Mouse (Mus musculus): ENCODE data around the gene Arhgdia.
A peak's percentile ranks its signal among the peaks of the same experiment; 100 is the strongest.

Gene Arhgdia

DNA sequence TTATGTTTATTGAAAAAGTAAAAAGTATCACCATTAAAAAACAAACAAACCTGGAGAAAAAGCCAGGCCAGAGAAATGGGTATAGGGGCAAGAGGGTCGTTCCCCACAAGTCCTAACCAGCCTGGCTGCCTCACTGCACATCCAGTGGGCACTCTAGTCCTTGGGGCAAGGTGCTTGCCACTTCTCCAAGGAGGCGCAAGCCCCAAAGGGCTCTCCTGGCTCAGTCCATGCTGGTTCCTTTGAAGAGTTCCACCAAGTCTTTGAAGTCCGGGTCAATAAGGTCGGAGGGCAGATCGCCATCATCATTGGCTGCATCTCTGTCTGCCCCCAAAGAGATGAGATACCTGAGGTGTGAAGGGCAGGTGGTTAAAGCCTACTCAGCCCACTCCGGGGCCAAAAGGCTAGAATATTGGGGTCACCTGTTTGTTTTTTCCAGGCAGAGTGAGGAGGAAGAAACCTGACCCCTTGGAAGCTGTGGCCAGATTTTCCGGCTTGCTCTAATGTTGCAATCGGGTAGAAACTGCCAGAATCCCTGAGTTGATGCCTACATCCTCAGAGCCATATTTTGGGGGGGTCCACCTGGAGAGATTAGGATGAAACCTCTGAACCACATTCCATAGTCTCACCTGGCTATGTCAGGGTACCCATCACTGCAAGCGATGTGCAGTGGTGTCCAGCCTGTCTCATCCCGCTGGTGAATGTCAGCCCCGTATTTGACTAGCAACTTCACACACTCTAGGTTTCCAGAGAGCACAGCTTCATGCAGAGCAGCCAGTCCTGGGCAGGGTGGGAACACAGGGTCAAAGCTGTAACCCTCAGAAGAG, 31.2 kb downstream of the Arhgdia start:
- DNase-seq (ENCODE audit: low spot score) = no peak

- DNase-seq (ENCODE audit: low spot score) = peak; percentile 86
Observed at GRCm38 (mm10) chr11:120549168-120549945, 32.1 kb downstream of the Arhgdia start, which contains the start of gene Mcrip1. Gene Mcrip1 (minus strand): TSS chr11:120549727.

DNA sequence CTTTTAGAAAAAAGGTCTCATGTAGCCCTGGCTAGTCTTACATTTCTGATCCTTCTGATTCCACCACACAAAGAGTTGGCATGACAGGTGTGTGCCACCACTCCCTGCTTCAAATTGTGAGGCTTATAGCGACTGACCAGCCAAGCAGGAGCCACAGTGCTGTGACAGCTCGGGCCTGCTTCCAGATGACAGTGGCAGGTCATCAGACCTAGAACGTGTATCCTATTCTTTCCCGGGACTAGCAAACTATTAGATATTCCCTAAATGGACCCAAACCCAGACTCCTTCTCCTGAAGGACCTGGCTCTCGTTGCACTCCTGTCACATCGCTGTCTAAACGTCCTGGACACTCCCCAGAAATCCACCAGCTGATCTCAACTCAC, 32.6 kb downstream of the Arhgdia start:
- no peak for DNase-seq (ENCODE audit: low spot score)

DNA sequence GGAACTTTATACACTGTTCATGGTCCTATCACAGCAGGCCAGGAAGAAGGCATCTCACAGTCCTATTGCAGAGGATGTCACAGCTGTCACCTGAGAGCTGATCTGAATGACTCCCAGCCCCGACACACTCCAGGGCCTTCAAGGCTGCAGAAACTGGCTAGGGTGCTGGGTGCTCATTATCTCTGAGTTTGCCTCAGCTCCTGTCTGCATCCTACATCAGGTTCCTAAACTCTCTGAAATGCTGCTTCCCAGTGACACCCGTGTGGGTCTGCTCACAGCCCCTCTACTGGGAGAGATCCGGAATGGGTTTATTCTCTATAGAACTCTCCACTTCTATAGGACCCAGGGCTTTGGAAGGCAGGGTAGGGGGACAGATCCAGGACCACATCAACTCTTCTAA, 33.2 kb downstream of the Arhgdia start:
- no peak for DNase-seq (ENCODE audit: low spot score)

- DNase-seq (ENCODE audit: low spot score) = no peak
Observed at GRCm38 (mm10) chr11:120547469-120547868, 34.0 kb downstream of the Arhgdia start.

DNA sequence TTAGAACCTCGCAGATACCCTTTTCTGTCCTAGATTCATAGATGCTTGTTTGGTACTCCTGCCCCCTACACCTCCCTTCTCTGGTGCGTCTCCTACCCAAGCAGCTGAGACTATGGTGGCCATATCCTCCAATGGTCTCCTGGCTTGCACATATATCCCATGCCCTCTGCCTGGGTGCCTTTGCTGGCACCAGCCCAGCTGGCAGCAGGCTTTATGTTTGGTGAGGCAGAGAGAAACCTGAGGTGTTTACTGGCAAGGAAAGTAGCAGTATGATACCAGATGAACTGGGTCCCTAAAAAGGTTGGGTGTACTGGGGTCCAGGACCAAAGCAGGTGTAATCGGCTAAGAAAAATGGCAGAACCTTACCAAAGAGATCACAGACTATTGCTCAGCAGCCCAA, 35.5 kb downstream of the Arhgdia start:
- no peak for DNase-seq (ENCODE audit: low spot score)

DNA sequence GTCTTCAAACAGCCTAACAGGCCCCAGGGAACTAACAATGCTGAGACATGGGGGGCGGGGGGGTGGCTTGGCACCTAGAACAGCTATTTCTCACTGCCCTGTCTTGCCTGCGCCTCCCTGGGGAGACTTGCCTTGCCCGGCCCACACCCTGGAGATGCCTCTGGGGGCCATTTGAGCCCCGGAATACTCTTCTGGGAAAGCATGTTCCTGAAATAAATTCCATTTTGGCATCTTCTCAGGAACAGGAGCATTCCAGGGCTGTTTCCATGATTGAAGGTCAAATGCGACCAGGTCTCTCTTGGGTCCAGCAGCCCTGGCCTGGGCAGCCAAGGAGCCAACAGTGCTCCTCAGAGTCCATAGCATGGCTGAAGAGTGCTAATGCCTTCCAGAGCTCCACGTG, 39.0 kb downstream of the Arhgdia start:
- no peak for DNase-seq (ENCODE audit: low spot score)

GRCm38 (mm10) chr11:120541907-120542306, 39.5 kb downstream of the Arhgdia start:
- no peak for DNase-seq (ENCODE audit: low spot score)

- no peak for DNase-seq (ENCODE audit: low spot score)
Observed at GRCm38 (mm10) chr11:120539285-120540014, 42.0 kb downstream of the Arhgdia start.

DNA sequence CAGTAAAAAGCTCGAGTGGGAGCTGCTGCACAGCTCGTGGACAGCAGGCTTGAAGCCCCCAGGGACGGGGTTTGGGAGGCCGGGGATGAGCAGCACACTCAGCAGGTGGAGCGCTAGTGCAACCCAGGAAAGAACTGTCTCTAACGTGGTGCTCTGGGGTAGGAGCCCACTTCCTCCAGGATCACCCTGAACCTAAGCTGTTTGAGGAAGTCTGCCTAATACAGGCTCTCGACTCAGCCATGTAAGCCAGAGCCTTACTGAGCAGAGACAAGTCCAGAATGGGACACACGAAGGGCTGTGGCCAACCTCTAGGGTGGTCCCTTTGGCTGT, 42.5 kb downstream of the Arhgdia start:
- DNase-seq (ENCODE audit: low spot score) = no peak

DNA sequence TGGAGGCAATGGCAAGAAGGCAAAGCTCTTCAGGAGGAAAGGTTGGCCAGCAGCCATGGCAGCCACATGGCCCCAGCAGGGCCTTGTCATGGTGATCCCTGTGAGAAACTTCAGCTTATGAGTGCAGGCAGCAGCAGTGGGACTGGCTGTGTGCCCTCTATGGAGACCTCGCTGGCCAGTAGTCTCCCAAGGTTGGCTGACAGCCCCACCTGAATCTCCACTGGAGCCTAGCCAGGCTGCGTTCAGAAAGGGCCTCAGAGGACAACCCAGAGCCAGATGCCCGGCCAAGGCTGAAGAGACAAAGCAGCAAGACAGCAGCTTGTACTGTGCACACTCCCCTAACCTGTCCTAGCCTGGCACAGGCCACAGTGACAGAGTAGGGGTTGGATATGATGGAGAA, 42.9 kb downstream of the Arhgdia start:
- no peak for DNase-seq (ENCODE audit: low spot score)

GRCm38 (mm10) chr11:120535804-120536203, 45.6 kb downstream of the Arhgdia start:
- no peak for DNase-seq (ENCODE audit: low spot score)

DNA sequence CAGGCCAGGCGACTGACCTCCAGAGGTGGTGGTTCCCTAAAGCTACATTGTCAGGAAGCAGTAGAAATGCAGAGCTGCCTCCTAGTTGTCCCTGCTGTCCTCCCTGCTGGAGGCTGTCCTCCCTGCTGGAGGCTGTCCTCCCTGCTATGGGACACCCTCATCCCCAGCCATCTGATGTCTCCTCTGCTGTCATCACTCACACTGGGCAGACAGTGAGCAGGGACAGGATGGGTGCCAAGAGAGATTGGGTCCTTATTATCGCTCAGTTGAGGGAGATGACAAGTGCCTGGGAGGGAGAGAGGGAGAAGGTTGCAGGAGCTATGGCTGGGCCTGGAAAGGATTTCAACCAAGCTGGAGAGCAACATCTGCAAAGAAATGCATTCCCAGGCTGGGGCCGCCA, 46.3 kb downstream of the Arhgdia start:
- DNase-seq (ENCODE audit: low spot score) = no peak

DNA sequence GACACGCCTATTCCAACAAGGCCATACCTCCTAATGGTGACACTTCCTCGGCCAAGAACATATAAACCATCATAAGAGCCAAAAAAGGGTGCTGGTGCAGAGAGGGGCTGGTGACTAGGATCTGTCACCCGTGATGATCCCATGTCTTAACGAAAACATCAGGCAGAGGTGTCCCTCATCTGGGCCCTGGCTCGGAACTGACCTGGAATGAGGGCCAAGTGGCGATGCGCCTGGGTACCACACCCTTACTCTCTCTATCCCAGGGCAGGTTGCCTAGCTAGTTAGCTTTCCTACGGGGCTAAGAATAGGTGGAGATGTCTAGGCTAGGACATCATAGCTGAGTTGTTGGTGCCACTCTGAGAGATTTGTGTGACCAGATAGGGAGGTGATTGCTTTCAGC, 47.3 kb downstream of the Arhgdia start:
- no peak for DNase-seq (ENCODE audit: low spot score)

- DNase-seq (ENCODE audit: low spot score) = no peak
Observed at GRCm38 (mm10) chr11:120531646-120532045, 49.8 kb downstream of the Arhgdia start.

DNA sequence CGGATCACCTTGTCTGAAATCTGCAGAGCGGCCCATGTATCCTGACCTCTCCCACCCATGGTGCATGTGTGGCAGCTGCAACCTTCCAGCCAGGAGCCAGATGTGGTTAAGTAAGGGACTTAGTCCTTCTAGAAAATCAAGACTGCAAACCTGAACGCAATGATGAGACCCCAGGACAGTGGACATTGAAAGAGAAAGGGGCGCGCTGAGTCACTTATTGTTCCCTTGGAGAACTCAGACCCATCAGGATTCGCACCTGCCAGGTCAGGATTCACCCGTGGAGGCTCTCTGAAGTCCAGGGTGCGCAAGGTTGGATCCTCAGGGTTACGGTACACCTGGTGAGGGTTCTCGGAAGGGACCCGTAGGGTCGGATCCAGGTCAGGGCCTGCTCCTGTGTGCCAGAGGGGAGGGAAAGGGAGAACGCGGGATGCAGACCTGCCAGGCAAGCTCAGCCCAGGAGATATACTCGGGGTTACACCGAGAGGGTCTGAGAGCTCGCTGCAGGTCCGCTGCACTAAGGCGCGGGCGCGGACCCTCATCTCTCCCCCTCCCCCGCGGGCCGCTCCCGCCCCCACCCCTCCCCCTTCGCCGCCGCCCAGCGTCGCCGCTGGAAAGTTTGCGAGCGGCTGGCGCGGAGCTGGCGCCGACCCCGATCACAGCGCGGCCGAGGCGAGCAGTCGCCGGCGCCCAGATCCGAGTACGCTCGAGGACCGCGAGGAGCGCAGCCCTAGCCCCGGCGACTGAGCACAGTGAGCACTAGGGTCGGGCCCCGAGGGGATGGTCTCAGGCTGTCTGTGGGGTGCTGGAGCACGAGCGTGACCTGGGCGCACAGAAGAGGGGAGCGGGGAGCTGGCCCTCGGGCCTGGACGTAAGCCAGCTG, 51.1 kb downstream of the Arhgdia start, which contains the start of gene Gcgr:
TSS of gene Gcgr (plus strand) at position 615 of the 880 bp plus-strand sequence.
- DNase-seq (ENCODE audit: low spot score) = no peak

GRCm38 (mm10) chr11:120528903-120529302, 52.5 kb downstream of the Arhgdia start:
- no peak for DNase-seq (ENCODE audit: low spot score)

Measured in urinary bladder, postnatal 10 days (tissue).